Mouse (Mus musculus): Measurements from ENCODE around the gene Foxo6.

GRCm38 (mm10) chr4:120239419-120239818, 47.7 kb downstream of the Foxo6 start:
- TF ChIP-seq CTCF (IDR thresholded peaks at IDR 0.05; ENCODE audit: control insufficient read depth, insufficient read depth, insufficient replicate concordance, low read depth, low read length) (no peak), POLR2A (IDR thresholded peaks at IDR 0.05; ENCODE audit: control insufficient read depth, low read depth, low read length) (no peak)

Measured in testis, adult 2 months (tissue).